Mouse (Mus musculus) ovary, postnatal 10 days (tissue): ENCODE measurements at regions not wholly inside any gene's neighbourhood (a gene's known extent, or its start where the extent isn't known, plus 50 kb on each side); places are given as distances from the start of the nearest gene placed in this dataset.

ENCODE experiments used
- DNase-seq: peaks from one replicate; pipeline ENCODE4 v3.0.0; 2022; ENCODE audit warnings: low spot score

- no peak for DNase-seq
Observed at GRCm38 (mm10) chr7:37093721-37094120, 395.8 kb downstream of the Tshz3 start.

GRCm38 (mm10) chr7:37095839-37096238 is 397.9 kb downstream of the Tshz3 start:
- no peak for DNase-seq

- no peak for DNase-seq
Observed at GRCm38 (mm10) chr7:37096291-37096690, 398.4 kb downstream of the Tshz3 start.

GRCm38 (mm10) chr7:37098950-37099349 is 401.0 kb downstream of the Tshz3 start:
- no peak for DNase-seq

- no peak for DNase-seq
Observed at GRCm38 (mm10) chr7:37104671-37105070, 406.8 kb downstream of the Tshz3 start.

- DNase-seq: no peak
Observed at GRCm38 (mm10) chr7:37111071-37111470, 413.2 kb downstream of the Tshz3 start.

- no peak for DNase-seq
Observed at GRCm38 (mm10) chr7:37120776-37121175, 422.9 kb downstream of the Tshz3 start.

GRCm38 (mm10) chr7:37140191-37140590 is 442.3 kb downstream of the Tshz3 start:
- no peak for DNase-seq

GRCm38 (mm10) chr7:37142780-37143179 is 444.9 kb downstream of the Tshz3 start:
- no peak for DNase-seq

GRCm38 (mm10) chr7:37144303-37144702 is 446.4 kb downstream of the Tshz3 start:
- no peak for DNase-seq

- DNase-seq: no peak
Observed at GRCm38 (mm10) chr7:37149711-37150110, 451.8 kb downstream of the Tshz3 start.

- no peak for DNase-seq
Observed at GRCm38 (mm10) chr7:37159801-37160200, 461.9 kb downstream of the Tshz3 start.

GRCm38 (mm10) chr7:37168883-37169282 is 471.0 kb downstream of the Tshz3 start:
- DNase-seq: no peak

GRCm38 (mm10) chr7:37175746-37176145 is 477.8 kb downstream of the Tshz3 start:
- DNase-seq: no peak

- no peak for DNase-seq
Observed at GRCm38 (mm10) chr7:37178256-37178655, 480.3 kb downstream of the Tshz3 start.

- no peak for DNase-seq
Observed at GRCm38 (mm10) chr7:37179907-37180306, 482.0 kb downstream of the Tshz3 start.

- no peak for DNase-seq
Observed at GRCm38 (mm10) chr7:37180416-37180815, 482.5 kb downstream of the Tshz3 start.

- DNase-seq: no peak
Observed at GRCm38 (mm10) chr7:37181109-37181508, 483.2 kb downstream of the Tshz3 start.

GRCm38 (mm10) chr7:37192536-37192935 is 494.6 kb downstream of the Tshz3 start:
- DNase-seq: no peak

- DNase-seq: no peak
Observed at GRCm38 (mm10) chr7:37204800-37205199, 506.9 kb downstream of the Tshz3 start.

GRCm38 (mm10) chr7:37208305-37208704 is 510.4 kb downstream of the Tshz3 start:
- DNase-seq: no peak

GRCm38 (mm10) chr7:37213751-37214181 is 515.8 kb downstream of the Tshz3 start:
- no peak for DNase-seq

GRCm38 (mm10) chr7:37215498-37215897 is 517.6 kb downstream of the Tshz3 start:
- no peak for DNase-seq

GRCm38 (mm10) chr7:37220476-37220875 is 522.6 kb downstream of the Tshz3 start:
- no peak for DNase-seq

GRCm38 (mm10) chr7:37226423-37226822 is 528.5 kb downstream of the Tshz3 start:
- no peak for DNase-seq
